Mouse (Mus musculus): ENCODE data around the gene Rftn2. TPM values are rescaled to one million over a fixed set of nuclear protein-coding genes. Genes with fewer than 3 reads are reported as not detected.

Rftn2 gene
- polyA plus RNA-seq, 1 experiment from 2014 or later = 11.6 TPM

- Histone ChIP-seq H3K4me3 (replicated peaks; ENCODE audit: low read length) (no peak overlapping the region), H3K27ac (no peak overlapping the region), H3K36me3 (replicated peaks; ENCODE audit: control insufficient read depth, insufficient read depth) (no peaks in the 10 kb centered on the region), H3K4me1 (replicated peaks; ENCODE audit: control insufficient read depth, insufficient read depth, low read length) (peaks cover 18% of the 10 kb centered on the region), H3K9me3 (ENCODE audit: control insufficient read depth, low read length) (no peaks in the 10 kb centered on the region), H3K9ac (no peak overlapping the region), H3K27me3 (ENCODE audit: control insufficient read depth, insufficient read depth, low read length) (no peaks in the 10 kb centered on the region), H3K4me2 (replicated peaks) (no peak overlapping the region)
- no peak for ATAC-seq (ENCODE audit: low FRiP score)
- no peak for DNase-seq (ENCODE audit: low spot score)
- WGBS = 57% methylated on average over 16 of the region's 16 CpGs
Measured at GRCm38 (mm10) chr1:55234910-55235520, 8.4 kb upstream of the Rftn2 start.

- no peaks in the 10 kb centered on the region for H3K9me3 ChIP-seq (ENCODE audit: control insufficient read depth, low read length)
- H3K36me3 ChIP-seq (replicated peaks; ENCODE audit: control insufficient read depth, insufficient read depth) = no peaks in the 10 kb centered on the region
- ATAC-seq (ENCODE audit: low FRiP score) = no peak
- DNase-seq (ENCODE audit: low spot score) = no peak
- H3K4me3 ChIP-seq (replicated peaks; ENCODE audit: low read length) = no peak overlapping the region
- no peaks in the 10 kb centered on the region; the same call in 1 of the 2 replicates for H3K4me1 ChIP-seq (replicated peaks; ENCODE audit: control insufficient read depth, insufficient read depth, low read length)
- H3K27me3 ChIP-seq (ENCODE audit: control insufficient read depth, insufficient read depth, low read length) = no peaks in the 10 kb centered on the region
- no peak overlapping the region for H3K9ac ChIP-seq
- WGBS = 88% methylated on average over 8 of the region's 8 CpGs
- no peak overlapping the region for H3K4me2 ChIP-seq (replicated peaks)
- H3K27ac ChIP-seq = no peak overlapping the region
Measured at GRCm38 (mm10) chr1:55228256-55228884, 1.8 kb upstream of the Rftn2 start.

GRCm38 (mm10) chr1:55227376-55227775 is 794 bp upstream of the Rftn2 start:
- no peaks in the 10 kb centered on the region for H3K36me3 ChIP-seq (replicated peaks; ENCODE audit: control insufficient read depth, insufficient read depth)
- H3K4me1 ChIP-seq (replicated peaks; ENCODE audit: control insufficient read depth, insufficient read depth, low read length) = peaks cover 3% of the 10 kb centered on the region; the same call in 1 of the 2 replicates
- no peak overlapping the region for H3K4me3 ChIP-seq (replicated peaks; ENCODE audit: low read length)
- no peak overlapping the region for H3K4me2 ChIP-seq (replicated peaks)
- H3K27ac ChIP-seq = no peak overlapping the region
- 26% methylated on average over 1 of the region's 1 CpGs for WGBS
- H3K9ac ChIP-seq = no peak overlapping the region
- ATAC-seq (ENCODE audit: low FRiP score) (no peak), DNase-seq (ENCODE audit: low spot score) (no peak)
- no peaks in the 10 kb centered on the region for H3K27me3 ChIP-seq (ENCODE audit: control insufficient read depth, insufficient read depth, low read length)
- H3K9me3 ChIP-seq (ENCODE audit: control insufficient read depth, low read length) = no peaks in the 10 kb centered on the region

- Histone ChIP-seq H3K27me3 (ENCODE audit: control insufficient read depth, insufficient read depth, low read length) (no peaks in the 10 kb centered on the region), H3K4me1 (replicated peaks; ENCODE audit: control insufficient read depth, insufficient read depth, low read length) (peaks cover 3% of the 10 kb centered on the region; the same call in 1 of the 2 replicates), H3K9ac (peak overlapping the region; percentile 21; the same call in 1 of the 2 replicates), H3K27ac (peak overlapping the region; percentile 52), H3K9me3 (ENCODE audit: control insufficient read depth, low read length) (no peaks in the 10 kb centered on the region), H3K4me2 (replicated peaks) (peak overlapping the region; percentile 49), H3K4me3 (replicated peaks; ENCODE audit: low read length) (peak overlapping the region; percentile 34), H3K36me3 (replicated peaks; ENCODE audit: control insufficient read depth, insufficient read depth) (no peaks in the 10 kb centered on the region)
- ATAC-seq (ENCODE audit: low FRiP score) (no peak), DNase-seq (ENCODE audit: low spot score) (no peak)
- WGBS = 29% methylated on average over 3 of the region's 3 CpGs
Measured at GRCm38 (mm10) chr1:55225398-55225797, 1.2 kb downstream of the Rftn2 start.

GRCm38 (mm10) chr1:55224111-55224510 is 2.5 kb downstream of the Rftn2 start:
- Histone ChIP-seq H3K9me3 (ENCODE audit: control insufficient read depth, low read length) (no peaks in the 10 kb centered on the region), H3K9ac (0 out of 2 replicates have a peak overlapping the region, but pooled peaks have one; percentile 21), H3K27ac (0 out of 2 replicates have a peak overlapping the region, but pooled peaks have one; percentile 23), H3K36me3 (replicated peaks; ENCODE audit: control insufficient read depth, insufficient read depth) (no peaks in the 10 kb centered on the region), H3K4me1 (replicated peaks; ENCODE audit: control insufficient read depth, insufficient read depth, low read length) (peaks cover 3% of the 10 kb centered on the region; the same call in 1 of the 2 replicates), H3K27me3 (ENCODE audit: control insufficient read depth, insufficient read depth, low read length) (no peaks in the 10 kb centered on the region), H3K4me3 (replicated peaks; ENCODE audit: low read length) (peak overlapping the region; percentile 34), H3K4me2 (replicated peaks) (peak overlapping the region; percentile 49)
- ATAC-seq (ENCODE audit: low FRiP score) = peak; percentile 70
- WGBS = 50% methylated on average over 11 of the region's 11 CpGs
- DNase-seq (ENCODE audit: low spot score) = no peak

GRCm38 (mm10) chr1:55223026-55223425 is 3.6 kb downstream of the Rftn2 start:
- H3K36me3 ChIP-seq (replicated peaks; ENCODE audit: control insufficient read depth, insufficient read depth) = no peaks in the 10 kb centered on the region
- WGBS = 89% methylated on average over 7 of the region's 7 CpGs
- H3K4me3 ChIP-seq (replicated peaks; ENCODE audit: low read length) = no peak overlapping the region
- no peak overlapping the region for H3K9ac ChIP-seq
- peaks cover 3% of the 10 kb centered on the region; the same call in 1 of the 2 replicates for H3K4me1 ChIP-seq (replicated peaks; ENCODE audit: control insufficient read depth, insufficient read depth, low read length)
- no peaks in the 10 kb centered on the region for H3K27me3 ChIP-seq (ENCODE audit: control insufficient read depth, insufficient read depth, low read length)
- H3K9me3 ChIP-seq (ENCODE audit: control insufficient read depth, low read length) = no peaks in the 10 kb centered on the region
- 0 out of 2 replicates have a peak overlapping the region, but pooled peaks have one; percentile 49 for H3K4me2 ChIP-seq (replicated peaks)
- H3K27ac ChIP-seq = no peak overlapping the region
- ATAC-seq (ENCODE audit: low FRiP score) = no peak
- no peak for DNase-seq (ENCODE audit: low spot score)

- Histone ChIP-seq H3K36me3 (replicated peaks; ENCODE audit: control insufficient read depth, insufficient read depth) (no peaks in the 10 kb centered on the region), H3K27me3 (ENCODE audit: control insufficient read depth, insufficient read depth, low read length) (no peaks in the 10 kb centered on the region), H3K9me3 (ENCODE audit: control insufficient read depth, low read length) (no peaks in the 10 kb centered on the region), H3K4me1 (replicated peaks; ENCODE audit: control insufficient read depth, insufficient read depth, low read length) (peaks cover 3% of the 10 kb centered on the region; the same call in 1 of the 2 replicates), H3K4me2 (replicated peaks) (no peak overlapping the region), H3K4me3 (replicated peaks; ENCODE audit: low read length) (no peak overlapping the region), H3K9ac (no peak overlapping the region), H3K27ac (no peak overlapping the region)
- DNase-seq (ENCODE audit: low spot score) = no peak
- 61% methylated on average over 4 of the region's 4 CpGs for WGBS
- no peak for ATAC-seq (ENCODE audit: low FRiP score)
Measured at GRCm38 (mm10) chr1:55221352-55221751, 5.2 kb downstream of the Rftn2 start.

GRCm38 (mm10) chr1:55217191-55217590 is 9.4 kb downstream of the Rftn2 start:
- H3K27me3 ChIP-seq (ENCODE audit: control insufficient read depth, insufficient read depth, low read length) = no peaks in the 10 kb centered on the region
- no peak overlapping the region for H3K4me3 ChIP-seq (replicated peaks; ENCODE audit: low read length)
- H3K4me2 ChIP-seq (replicated peaks) = no peak overlapping the region
- ATAC-seq (ENCODE audit: low FRiP score) = no peak
- no peaks in the 10 kb centered on the region for H3K9me3 ChIP-seq (ENCODE audit: control insufficient read depth, low read length)
- no peak for DNase-seq (ENCODE audit: low spot score)
- no peak overlapping the region for H3K27ac ChIP-seq
- no peak overlapping the region for H3K9ac ChIP-seq
- no peaks in the 10 kb centered on the region for H3K36me3 ChIP-seq (replicated peaks; ENCODE audit: control insufficient read depth, insufficient read depth)
- 80% methylated on average over 2 of the region's 2 CpGs for WGBS
- no peaks in the 10 kb centered on the region for H3K4me1 ChIP-seq (replicated peaks; ENCODE audit: control insufficient read depth, insufficient read depth, low read length)

- no peaks in the 10 kb centered on the region for H3K27me3 ChIP-seq (ENCODE audit: control insufficient read depth, insufficient read depth, low read length)
- no peaks in the 10 kb centered on the region for H3K36me3 ChIP-seq (replicated peaks; ENCODE audit: control insufficient read depth, insufficient read depth)
- H3K4me2 ChIP-seq (replicated peaks) = no peak overlapping the region
- DNase-seq (ENCODE audit: low spot score) (no peak), ATAC-seq (ENCODE audit: low FRiP score) (no peak)
- no peak overlapping the region for H3K27ac ChIP-seq
- 75% methylated on average over 11 of the region's 11 CpGs for WGBS
- no peaks in the 10 kb centered on the region for H3K4me1 ChIP-seq (replicated peaks; ENCODE audit: control insufficient read depth, insufficient read depth, low read length)
- no peak overlapping the region for H3K9ac ChIP-seq
- H3K4me3 ChIP-seq (replicated peaks; ENCODE audit: low read length) = no peak overlapping the region
- H3K9me3 ChIP-seq (ENCODE audit: control insufficient read depth, low read length) = no peaks in the 10 kb centered on the region
Measured at GRCm38 (mm10) chr1:55215185-55215813, 11.3 kb downstream of the Rftn2 start.

All from hindbrain, embryonic 14.5 days (tissue).